Mouse (Mus musculus) thymus, postnatal 10 days (tissue): ENCODE results near the gene Grm8.

Experiments used
- DNase-seq, 2 experiments: peaks; one replicate each; pipeline ENCODE4 v3.0.0; 2021; ENCODE audit warnings: low spot score in 2 of 2

Gene Grm8

GRCm38 (mm10) chr6:27239968-27240367 is 895.0 kb downstream of the Grm8 start:
- DNase-seq, result no peak
